Mouse (Mus musculus): Measurements from ENCODE around the gene Ccdc9. TPM values are rescaled to one million over a fixed set of nuclear protein-coding genes. Genes with fewer than 3 reads are reported as not detected.
"Not testable (repeated sequence)": the region's sequence is repeated elsewhere in the genome, so short reads cannot be mapped to it uniquely, and the experiment has no call there.

Gene Ccdc9
- polyA plus RNA-seq, 1 experiment from 2014 or later, result 43.2 TPM

GRCm38 (mm10) chr7:16282334-16282733 lies 4.3 kb downstream of the Ccdc9 start:
- H3K4me1 ChIP-seq, result peaks cover 12% of the 10 kb centered on the region
- no peak overlapping the region for H3K4me3 ChIP-seq
- no peak for ATAC-seq (ENCODE audit: low FRiP score, low read depth)
- no peak overlapping the region for H3K27ac ChIP-seq (replicated peaks)
- H3K9ac ChIP-seq (replicated peaks), result no peak overlapping the region
- no peaks in the 10 kb centered on the region for H3K27me3 ChIP-seq
- H3K4me2 ChIP-seq (replicated peaks), result no peak overlapping the region
- peaks cover 67% of the 10 kb centered on the region for H3K36me3 ChIP-seq
- WGBS, result 94% methylated on average over 13 of the region's 13 CpGs
- H3K9me3 ChIP-seq, result no peaks in the 10 kb centered on the region

GRCm38 (mm10) chr7:16280721-16281120 lies 5.9 kb downstream of the Ccdc9 start:
- WGBS, result 91% methylated on average over 11 of the region's 11 CpGs
- Histone ChIP-seq H3K4me3 (no peak overlapping the region), H3K4me2 (replicated peaks) (no peak overlapping the region), H3K9me3 (no peaks in the 10 kb centered on the region), H3K27me3 (peaks cover 2% of the 10 kb centered on the region; the same call in 1 of the 2 replicates), H3K4me1 (peaks cover 7% of the 10 kb centered on the region), H3K9ac (replicated peaks) (no peak overlapping the region), H3K27ac (replicated peaks) (no peak overlapping the region), H3K36me3 (peaks cover 83% of the 10 kb centered on the region)
- no peak for ATAC-seq (ENCODE audit: low FRiP score, low read depth)

GRCm38 (mm10) chr7:16274922-16275890 lies 11.4 kb downstream of the Ccdc9 start:
- peaks cover 22% of the 10 kb centered on the region for H3K27me3 ChIP-seq
- 89% methylated on average over 10 of the region's 10 CpGs for WGBS
- ATAC-seq (ENCODE audit: low FRiP score, low read depth), result no peak
- no peak overlapping the region for H3K9ac ChIP-seq (replicated peaks)
- peaks cover 24% of the 10 kb centered on the region for H3K4me1 ChIP-seq
- H3K27ac ChIP-seq (replicated peaks), result no peak overlapping the region
- H3K4me2 ChIP-seq (replicated peaks), result no peak overlapping the region
- H3K9me3 ChIP-seq, result no peaks in the 10 kb centered on the region
- H3K36me3 ChIP-seq, result peaks cover 48% of the 10 kb centered on the region
- H3K4me3 ChIP-seq, result no peak overlapping the region

- Histone ChIP-seq H3K36me3 (peaks cover 36% of the 10 kb centered on the region), H3K4me1 (peaks cover 24% of the 10 kb centered on the region), H3K4me2 (replicated peaks) (peak overlapping the region; percentile 84), H3K4me3 (peak overlapping the region; percentile 66), H3K27me3 (peaks cover 29% of the 10 kb centered on the region), H3K9me3 (no peaks in the 10 kb centered on the region), H3K27ac (replicated peaks) (peak overlapping the region; percentile 91), H3K9ac (replicated peaks) (peak overlapping the region; percentile 71; the same call in 1 of the 2 replicates)
- under 1% methylated on average over 18 of the region's 18 CpGs for WGBS
- ATAC-seq (ENCODE audit: low FRiP score, low read depth), result peak; percentile 76
Observed at GRCm38 (mm10) chr7:16273766-16274140, 12.8 kb downstream of the Ccdc9 start.

- peak within 1 kb of the TSS; percentile 71 for H3K9ac ChIP-seq (replicated peaks)
- peak within 1 kb of the TSS; percentile 84 for H3K4me2 ChIP-seq (replicated peaks)
- peak within 1 kb of the TSS; percentile 66 for H3K4me3 ChIP-seq
- H3K4me1 ChIP-seq, result peaks cover 24% of the 10 kb centered on the region
- peaks cover 34% of the 10 kb centered on the region for H3K27me3 ChIP-seq
- H3K36me3 ChIP-seq, result peaks cover 31% of the 10 kb centered on the region
- H3K27ac ChIP-seq (replicated peaks), result peak within 1 kb of the TSS; percentile 91
- under 1% methylated on average over 40 of the region's 49 CpGs for WGBS
- ATAC-seq (ENCODE audit: low FRiP score, low read depth), result peak; percentile 84
- no peaks in the 10 kb centered on the region for H3K9me3 ChIP-seq
Observed at GRCm38 (mm10) chr7:16273081-16273765, 13.4 kb downstream of the Ccdc9 start, which contains the start of gene Inafm1. Gene Inafm1 (minus strand): TSS chr7:16273617.

GRCm38 (mm10) chr7:16272681-16273080 lies 13.9 kb downstream of the Ccdc9 start:
- Histone ChIP-seq H3K4me1 (peaks cover 24% of the 10 kb centered on the region), H3K9me3 (no peaks in the 10 kb centered on the region), H3K27me3 (peaks cover 34% of the 10 kb centered on the region), H3K27ac (replicated peaks) (peak overlapping the region; percentile 91), H3K9ac (replicated peaks) (peak overlapping the region; percentile 71), H3K4me3 (peak overlapping the region; percentile 66), H3K36me3 (peaks cover 26% of the 10 kb centered on the region), H3K4me2 (replicated peaks) (peak overlapping the region; percentile 84)
- WGBS, result under 1% methylated on average over 45 of the region's 46 CpGs
- ATAC-seq (ENCODE audit: low FRiP score, low read depth), result peak; percentile 69

GRCm38 (mm10) chr7:16271139-16271538 lies 15.5 kb downstream of the Ccdc9 start:
- peak overlapping the region; percentile 84; the same call in 1 of the 2 replicates for H3K4me2 ChIP-seq (replicated peaks)
- H3K4me3 ChIP-seq, result no peak overlapping the region
- no peak for ATAC-seq (ENCODE audit: low FRiP score, low read depth)
- peaks cover 34% of the 10 kb centered on the region for H3K27me3 ChIP-seq
- H3K27ac ChIP-seq (replicated peaks), result no peak overlapping the region
- no peaks in the 10 kb centered on the region for H3K9me3 ChIP-seq
- 72% methylated on average over 1 of the region's 1 CpGs for WGBS
- peaks cover 24% of the 10 kb centered on the region for H3K4me1 ChIP-seq
- H3K36me3 ChIP-seq, result peaks cover 10% of the 10 kb centered on the region
- no peak overlapping the region for H3K9ac ChIP-seq (replicated peaks)

- not testable (repeated sequence) for ATAC-seq (ENCODE audit: low FRiP score, low read depth); H3K9ac ChIP-seq (replicated peaks); H3K36me3 ChIP-seq; H3K4me2 ChIP-seq (replicated peaks); H3K4me3 ChIP-seq; H3K4me1 ChIP-seq; H3K9me3 ChIP-seq; H3K27ac ChIP-seq (replicated peaks)
- WGBS, result 85% methylated on average over 7 of the region's 7 CpGs
- H3K27me3 ChIP-seq, result peaks cover 21% of the 10 kb centered on the region
Observed at GRCm38 (mm10) chr7:16266593-16266992, 20.0 kb downstream of the Ccdc9 start.

GRCm38 (mm10) chr7:16265856-16266255 lies 20.7 kb downstream of the Ccdc9 start:
- Histone ChIP-seq H3K27me3 (peaks cover 19% of the 10 kb centered on the region), H3K36me3 (no peaks in the 10 kb centered on the region), H3K9me3 (peaks cover 6% of the 10 kb centered on the region; the same call in 1 of the 2 replicates), H3K4me1 (no peaks in the 10 kb centered on the region), H3K4me2 (replicated peaks) (no peak overlapping the region), H3K9ac (replicated peaks) (no peak overlapping the region), H3K4me3 (no peak overlapping the region), H3K27ac (replicated peaks) (no peak overlapping the region)
- 91% methylated on average over 11 of the region's 11 CpGs for WGBS
- no peak for ATAC-seq (ENCODE audit: low FRiP score, low read depth)

GRCm38 (mm10) chr7:16263843-16264242 lies 22.8 kb downstream of the Ccdc9 start:
- Histone ChIP-seq H3K4me3 (no peak overlapping the region), H3K9me3 (peaks cover 6% of the 10 kb centered on the region; the same call in 1 of the 2 replicates), H3K27ac (replicated peaks) (no peak overlapping the region), H3K27me3 (peaks cover 7% of the 10 kb centered on the region), H3K36me3 (no peaks in the 10 kb centered on the region), H3K4me1 (no peaks in the 10 kb centered on the region), H3K9ac (replicated peaks) (no peak overlapping the region), H3K4me2 (replicated peaks) (no peak overlapping the region)
- ATAC-seq (ENCODE audit: low FRiP score, low read depth), result no peak
- 83% methylated on average over 5 of the region's 5 CpGs for WGBS

GRCm38 (mm10) chr7:16263015-16263787 lies 23.4 kb downstream of the Ccdc9 start:
- H3K4me1 ChIP-seq, result no peaks in the 10 kb centered on the region
- no peak overlapping the region for H3K27ac ChIP-seq (replicated peaks)
- H3K27me3 ChIP-seq, result peaks cover under 1% of the 10 kb centered on the region; the same call in 1 of the 2 replicates
- H3K9me3 ChIP-seq, result peaks cover 6% of the 10 kb centered on the region; the same call in 1 of the 2 replicates
- H3K9ac ChIP-seq (replicated peaks), result no peak overlapping the region
- H3K4me3 ChIP-seq, result no peak overlapping the region
- 29% methylated on average over 8 of the region's 8 CpGs for WGBS
- ATAC-seq (ENCODE audit: low FRiP score, low read depth), result no peak
- no peak overlapping the region for H3K4me2 ChIP-seq (replicated peaks)
- H3K36me3 ChIP-seq, result no peaks in the 10 kb centered on the region

Measured in midbrain, embryonic 12.5 days (tissue).